Mouse (Mus musculus) hindbrain, embryonic 15.5 days (tissue): Measurements from ENCODE around the gene Pgp. TPM values are rescaled to one million over a fixed set of nuclear protein-coding genes. Genes with fewer than 3 reads are reported as not detected.
A peak's percentile ranks its signal among the peaks of the same experiment; 100 is the strongest.

Experiments
- ATAC-seq: fragments of 200-750 bp; cut with Nextera tagmentation; 2 replicates; pipeline ENCODE4 v1.8.0; 2017; ENCODE audit warnings: low read depth, moderate number of reproducible peaks, moderate TSS enrichment; ENCODE audit not compliant: low FRiP score
- H3K27ac ChIP-seq: fragments of 300-500 bp; sonication (generic); replicated peaks from 2 replicates; pipeline ENCODE4 v1.5.1; 2015; ENCODE audit warnings: mild to moderate bottlenecking, inconsistent platforms
- H3K27me3 ChIP-seq: fragments of 300-500 bp; sonication (generic); 2 replicates; pipeline ENCODE4 v1.6.1; 2015; ENCODE audit warnings: control low read depth, inconsistent platforms
- H3K36me3 ChIP-seq: fragments of 300-500 bp; sonication (generic); 2 replicates; pipeline ENCODE4 v1.6.1; 2015; ENCODE audit warnings: control low read depth, inconsistent platforms
- H3K4me1 ChIP-seq: fragments of 300-500 bp; sonication (generic); replicated peaks from 2 replicates; pipeline ENCODE4 v1.6.1; 2015; ENCODE audit warnings: control low read depth, inconsistent platforms
- H3K4me2 ChIP-seq: fragments of 300-500 bp; sonication (generic); 2 replicates; pipeline ENCODE4 v1.6.1; 2015; ENCODE audit warnings: moderate library complexity, mild to moderate bottlenecking, inconsistent platforms
- H3K4me3 ChIP-seq: fragments of 300-500 bp; sonication (generic); 2 replicates; pipeline ENCODE4 v1.5.1; 2015; ENCODE audit warnings: mild to moderate bottlenecking, inconsistent platforms
- H3K9ac ChIP-seq: fragments of 300-500 bp; sonication (generic); 2 replicates; pipeline ENCODE4 v1.6.1; 2015; ENCODE audit warnings: inconsistent platforms
- H3K9me3 ChIP-seq: fragments of 300-500 bp; sonication (generic); 2 replicates; pipeline ENCODE4 v1.6.1; 2016; ENCODE audit warnings: control low read depth, inconsistent platforms
- WGBS: fragments of 180-500 bp; shearing (Covaris S2); methylation state at CpG from one replicate; pipeline ENCODE4 v1.1.7; 2015; 5-methylcytosine and 5-hydroxymethylcytosine counted together
- polyA plus RNA-seq: library from polyadenylated mRNA; unstranded; fragments of >200 nt; fragmentation: Nextera tagmentation; extraction: Ambion mirVana; gene quantifications from 2 replicates; pipeline ENCODE4 v1.2.1, GENCODE M21; 2015

The Pgp gene
- polyA plus RNA-seq, 1 experiment from 2014 or later, result 75.6 TPM

DNA sequence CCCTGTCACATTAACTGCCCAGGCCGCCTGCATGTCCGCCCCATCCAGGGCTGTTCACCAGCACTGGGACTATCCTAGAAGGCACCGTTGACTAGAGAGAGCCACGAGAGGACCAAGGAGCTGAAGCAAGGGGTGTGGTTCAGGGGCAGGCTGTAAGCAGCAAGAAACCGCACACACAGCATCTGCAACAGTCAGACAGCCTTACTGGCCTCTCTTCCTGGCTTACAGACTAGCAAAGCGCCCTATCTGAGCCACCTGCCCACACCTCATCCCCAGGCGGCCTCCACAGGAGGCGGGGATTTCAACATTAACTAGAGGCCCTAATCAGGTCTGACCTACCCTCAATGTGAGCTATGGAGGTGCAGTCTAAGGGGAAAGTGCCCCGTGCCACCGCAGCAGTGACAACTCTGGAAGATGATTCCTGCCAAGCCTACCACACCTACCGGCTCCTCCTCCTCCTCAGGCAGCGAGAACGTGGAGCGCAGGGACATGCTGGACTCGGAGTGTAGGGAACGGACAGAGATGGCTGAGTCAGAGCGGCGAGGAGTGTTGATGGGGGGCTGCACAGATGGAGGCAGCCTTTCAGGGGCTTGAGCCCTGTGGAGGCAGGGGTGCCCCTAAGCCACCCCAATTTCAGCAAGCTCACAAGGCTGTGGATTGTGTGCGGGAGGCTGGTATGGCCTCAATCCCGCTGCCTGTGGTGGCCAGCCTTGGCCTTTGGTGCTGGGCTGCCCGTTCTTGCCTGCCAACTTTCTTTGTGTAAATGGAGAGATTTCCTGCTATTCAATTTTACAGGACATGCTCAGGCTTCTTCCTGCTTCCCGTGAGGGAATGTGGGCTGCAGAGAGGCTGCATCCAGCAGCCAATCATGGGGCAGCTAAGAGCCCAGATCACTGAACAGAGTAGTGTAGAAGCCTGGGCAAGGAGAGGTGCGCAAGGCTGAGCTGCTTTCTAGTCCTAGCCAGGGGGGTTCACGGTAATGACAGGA, 44.4 kb downstream of the Pgp start:
- H3K4me2 ChIP-seq, result 0 out of 2 replicates have a peak overlapping the region, but pooled peaks have one; percentile 11
- no peak overlapping the region for H3K4me3 ChIP-seq
- no peaks in the 10 kb centered on the region for H3K9me3 ChIP-seq
- no peak for ATAC-seq
- no peaks in the 10 kb centered on the region for H3K27me3 ChIP-seq
- H3K4me1 ChIP-seq, result no peaks in the 10 kb centered on the region
- no peak overlapping the region for H3K9ac ChIP-seq
- H3K27ac ChIP-seq, result 0 out of 2 replicates have a peak overlapping the region, but pooled peaks have one; percentile 25
- 89% methylated on average over 24 of the region's 24 CpGs for WGBS
- H3K36me3 ChIP-seq, result peaks cover 62% of the 10 kb centered on the region

GRCm38 (mm10) chr17:24520450-24520849, 50.3 kb downstream of the Pgp start:
- H3K36me3 ChIP-seq, result peaks cover 23% of the 10 kb centered on the region
- no peak for ATAC-seq
- no peak overlapping the region for H3K4me2 ChIP-seq
- no peak overlapping the region for H3K9ac ChIP-seq
- H3K4me1 ChIP-seq, result peaks cover 7% of the 10 kb centered on the region
- no peak overlapping the region for H3K4me3 ChIP-seq
- 97% methylated on average over 4 of the region's 4 CpGs for WGBS
- H3K27me3 ChIP-seq, result no peaks in the 10 kb centered on the region
- H3K9me3 ChIP-seq, result no peaks in the 10 kb centered on the region
- H3K27ac ChIP-seq, result no peak overlapping the region

Other genes with a start within 250 kb of the Pgp start
- gene Tedc2, start 249.5 kb upstream of the Pgp start, polyA plus RNA-seq, result 10.2 and 12.6 TPM in 2 replicates
- 18.5 and 18.7 TPM in 2 replicates for gene Ccnf, start 218.9 kb upstream of the Pgp start, polyA plus RNA-seq
- 0.48 and 1.1 TPM in 2 replicates for gene Abca17, start 119.3 kb upstream of the Pgp start, polyA plus RNA-seq
- gene Abca3, start 118.4 kb upstream of the Pgp start, polyA plus RNA-seq, result 31.0 and 31.9 TPM in 2 replicates
- gene Rnps1, start 55.8 kb upstream of the Pgp start, polyA plus RNA-seq, result 301 and 335 TPM in 2 replicates
- 48.0 and 51.5 TPM in 2 replicates for gene Eci1, start 43.8 kb upstream of the Pgp start, polyA plus RNA-seq
- 6.8 and 7.2 TPM in 2 replicates for gene Dnase1l2, start 27.3 kb upstream of the Pgp start, polyA plus RNA-seq
- gene E4f1, start 79 bp upstream of the Pgp start, polyA plus RNA-seq, result 46.7 and 50.5 TPM in 2 replicates
- gene Bricd5, start 3.5 kb downstream of the Pgp start, polyA plus RNA-seq, result 0.34 and 0.77 TPM in 2 replicates
- gene Mlst8, start 8.7 kb downstream of the Pgp start, polyA plus RNA-seq, result 35.4 and 36.0 TPM in 2 replicates
- 51.4 and 55.0 TPM in 2 replicates for gene Caskin1, start 18.2 kb downstream of the Pgp start, polyA plus RNA-seq
- 88.7 and 91.0 TPM in 2 replicates for gene Traf7, start 57.5 kb downstream of the Pgp start, polyA plus RNA-seq
- gene Rab26, start 63.8 kb downstream of the Pgp start, polyA plus RNA-seq, result 6.3 and 8.2 TPM in 2 replicates
- 22.6 and 30.3 TPM in 2 replicates for gene Pkd1, start 79.4 kb downstream of the Pgp start, polyA plus RNA-seq
- 71.7 and 81.0 TPM in 2 replicates for gene Tsc2, start 162.2 kb downstream of the Pgp start, polyA plus RNA-seq
- 11.4 and 11.6 TPM in 2 replicates for gene Nthl1, start 162.3 kb downstream of the Pgp start, polyA plus RNA-seq
- 55.5 and 57.0 TPM in 2 replicates for gene Slc9a3r2, start 179.9 kb downstream of the Pgp start, polyA plus RNA-seq
- 0.31 and 0.54 TPM in 2 replicates for gene Npw, start 188.1 kb downstream of the Pgp start, polyA plus RNA-seq
- gene Zfp598, start 199.3 kb downstream of the Pgp start, polyA plus RNA-seq, result 20.6 and 24.5 TPM in 2 replicates
- 234 and 241 TPM in 2 replicates for gene Syngr3, start 219.6 kb downstream of the Pgp start, polyA plus RNA-seq
- 36.5 and 36.6 TPM in 2 replicates for gene Gfer, start 225.8 kb downstream of the Pgp start, polyA plus RNA-seq
- 1.5 and 2.3 TPM in 2 replicates for gene Noxo1, start 225.8 kb downstream of the Pgp start, polyA plus RNA-seq
- 64.2 and 64.9 TPM in 2 replicates for gene Tbl3, start 237.3 kb downstream of the Pgp start, polyA plus RNA-seq
- gene Rnf151, start 247.7 kb downstream of the Pgp start, polyA plus RNA-seq, result not detected in 2 replicates
- gene Rps2, start 247.7 kb downstream of the Pgp start, polyA plus RNA-seq, result 753 and 774 TPM in 2 replicates